Mouse (Mus musculus) testis, adult 2 months (tissue): ENCODE results near the gene Tap1.

ENCODE experiments used
- CTCF ChIP-seq: fragments of 200-500 bp; IDR thresholded peaks from 2 replicates; pipeline ENCODE4 v1.5.1; 2012; ENCODE audit warnings: low read depth, mild to moderate bottlenecking, inconsistent platforms, low read length, moderate library complexity; ENCODE audit not compliant: control insufficient read depth, insufficient read depth, insufficient replicate concordance
- POLR2A ChIP-seq: fragments of 200-500 bp; IDR thresholded peaks from 2 replicates; pipeline ENCODE4 v1.6.1; 2012; ENCODE audit warnings: low read depth, mild to moderate bottlenecking, inconsistent platforms, low read length, moderate library complexity; ENCODE audit not compliant: control insufficient read depth

DNA sequence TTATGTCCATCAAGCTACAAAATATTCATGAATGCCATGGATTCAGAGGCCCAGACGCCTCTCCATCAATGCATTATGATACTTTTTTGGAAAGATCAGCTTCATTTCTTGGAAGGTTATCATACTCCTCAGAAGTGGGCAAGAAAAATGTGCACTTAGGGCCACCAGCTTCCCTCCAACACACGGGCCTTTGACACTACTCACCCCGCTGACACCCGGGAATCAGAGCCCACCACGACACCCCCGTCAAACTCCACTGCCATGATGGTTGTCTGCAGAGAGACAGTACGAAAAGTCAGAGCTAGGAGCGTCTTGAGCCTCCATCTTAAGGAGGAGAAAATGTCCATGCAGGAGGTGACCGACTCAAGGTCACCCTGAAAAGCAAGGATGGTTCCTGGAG lies 1.8 kb upstream of the Tap1 start:
- no peak for TF ChIP-seq CTCF
- no peak for TF ChIP-seq POLR2A
